Mouse (Mus musculus) left cerebral cortex, adult 11 months (tissue): ENCODE measurements around the gene Gm21885.

ENCODE experiments used
- DNase-seq: peaks from one replicate; pipeline ENCODE4 v3.0.0; 2022; ENCODE audit warnings: low spot score

Gene Gm21885

GRCm38 (mm10) chr11:94269906-94270305, 11.8 kb upstream of the Gm21885 start:
- DNase-seq: no peak

DNA sequence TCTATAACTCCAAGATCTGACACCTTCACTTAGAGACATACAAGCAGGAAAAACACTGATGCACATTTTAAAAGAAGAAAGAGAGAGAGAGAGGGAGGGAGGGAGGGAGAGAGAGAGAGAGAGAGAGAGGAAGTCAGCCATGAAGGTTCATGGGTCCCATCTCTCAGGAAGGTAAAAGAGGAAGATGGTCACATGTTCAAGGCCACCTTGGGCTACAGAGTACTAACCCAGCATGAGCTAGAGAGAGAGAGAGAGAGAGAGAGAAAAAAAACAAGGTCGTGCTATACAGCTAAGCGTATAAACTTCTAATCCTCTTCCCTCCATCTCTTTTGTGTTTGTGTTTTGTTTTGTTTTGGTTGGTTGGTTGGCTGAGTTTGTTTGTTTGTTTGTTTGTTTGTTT, 10.7 kb upstream of the Gm21885 start:
- DNase-seq: no peak

DNA sequence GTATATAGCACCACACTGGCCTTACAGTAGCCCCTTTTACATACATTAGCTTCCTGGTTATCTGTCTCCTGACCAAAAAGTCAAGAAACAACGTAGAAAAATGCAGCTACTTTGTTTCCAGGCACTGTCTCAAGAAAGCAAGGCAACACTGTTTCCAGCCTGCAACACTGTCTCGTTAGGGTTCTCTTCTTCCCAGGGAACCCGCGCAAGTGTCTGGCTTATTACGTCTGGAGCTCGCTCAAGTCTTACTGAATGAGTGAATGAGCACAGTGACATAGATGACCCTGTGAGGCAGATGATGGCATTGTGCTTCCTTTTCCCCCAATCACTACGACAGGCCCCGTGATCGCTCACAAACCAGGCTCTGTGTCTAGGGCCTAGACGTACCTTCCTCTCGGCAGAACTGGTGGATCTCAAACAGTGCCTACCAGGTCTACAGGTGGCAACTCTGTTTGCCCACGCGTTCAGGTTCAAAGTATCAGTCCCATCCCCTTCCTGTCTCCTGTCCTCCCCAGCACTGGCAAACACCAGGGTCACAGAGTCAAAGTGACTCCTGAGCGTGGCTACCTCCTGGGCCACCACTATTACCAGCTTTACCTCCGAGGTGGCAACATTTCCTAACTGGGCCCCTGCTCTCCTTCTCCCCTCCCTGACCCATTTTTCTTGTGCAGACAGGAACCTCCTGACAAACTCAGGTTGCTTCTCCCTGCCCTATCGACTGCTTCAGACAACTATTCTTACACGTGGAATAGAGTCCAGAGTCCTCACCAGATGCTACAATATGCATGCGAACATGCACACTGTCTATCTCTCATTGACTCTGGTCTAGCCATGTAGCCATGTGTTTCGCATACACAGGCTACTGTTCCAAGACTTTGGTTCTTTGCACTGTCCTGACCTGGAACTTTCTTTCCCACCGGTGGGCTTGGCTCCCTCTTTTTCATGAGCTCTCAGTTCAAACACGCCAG, 8.4 kb upstream of the Gm21885 start:
- no peak for DNase-seq

DNA sequence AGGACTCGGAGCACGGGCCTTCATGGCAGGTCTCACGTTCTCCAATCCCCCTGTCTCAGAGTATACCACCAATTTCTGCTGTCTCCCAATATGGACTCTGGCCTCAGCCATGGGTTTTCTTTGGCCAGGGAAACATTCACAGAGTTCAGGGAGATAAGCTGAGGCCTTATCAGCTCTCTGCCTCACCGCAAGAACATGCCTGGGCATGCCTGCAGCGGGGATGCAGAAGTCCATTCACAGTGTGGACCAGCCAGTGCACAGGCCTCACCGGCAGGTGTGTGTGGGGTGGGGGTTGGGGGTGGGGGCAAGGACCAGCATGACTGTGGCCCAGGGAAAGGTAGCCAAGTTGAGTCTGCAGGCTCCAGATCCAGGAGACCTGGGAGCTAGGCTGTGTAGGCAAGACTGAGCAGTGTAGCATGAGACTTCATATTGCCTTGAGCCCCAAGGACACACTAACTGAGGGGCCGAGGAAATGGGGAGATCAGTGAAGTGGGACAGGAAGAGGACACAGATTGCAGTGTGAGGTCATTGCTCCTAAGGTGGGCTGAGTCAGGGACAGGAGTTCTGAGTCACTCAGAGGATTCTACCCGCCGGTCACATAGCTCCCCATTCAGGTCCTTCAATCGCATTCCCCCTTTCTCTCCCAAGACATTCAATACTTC, 7.3 kb upstream of the Gm21885 start:
- DNase-seq: no peak

- DNase-seq: no peak
Measured at GRCm38 (mm10) chr11:94275226-94275625, 6.4 kb upstream of the Gm21885 start.

- DNase-seq: no peak
Measured at GRCm38 (mm10) chr11:94275686-94276085, 6.0 kb upstream of the Gm21885 start.

DNA sequence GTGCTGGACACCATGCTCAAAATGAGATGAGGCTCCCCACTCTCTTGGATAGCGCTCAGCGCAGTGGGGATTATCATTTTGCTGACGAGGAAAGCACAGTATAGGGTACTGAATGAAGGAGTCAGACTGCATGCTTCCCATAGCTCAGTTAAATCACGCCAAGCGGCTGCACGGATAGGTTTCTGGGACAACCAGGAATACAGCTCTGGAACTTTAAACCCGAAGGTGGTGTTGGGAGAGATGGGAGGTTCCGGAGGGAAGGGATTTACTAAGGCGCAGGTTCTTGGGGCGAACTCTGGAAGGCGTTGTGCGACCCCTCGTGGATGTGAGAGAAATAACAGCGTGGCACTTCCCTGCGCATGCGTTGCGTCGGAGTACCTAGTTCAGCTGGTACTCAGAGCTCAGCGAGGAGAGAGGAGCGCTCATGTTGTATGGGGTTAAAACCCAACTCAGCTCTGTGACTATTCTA, 4.8 kb upstream of the Gm21885 start:
- peak; percentile 88 for DNase-seq

DNA sequence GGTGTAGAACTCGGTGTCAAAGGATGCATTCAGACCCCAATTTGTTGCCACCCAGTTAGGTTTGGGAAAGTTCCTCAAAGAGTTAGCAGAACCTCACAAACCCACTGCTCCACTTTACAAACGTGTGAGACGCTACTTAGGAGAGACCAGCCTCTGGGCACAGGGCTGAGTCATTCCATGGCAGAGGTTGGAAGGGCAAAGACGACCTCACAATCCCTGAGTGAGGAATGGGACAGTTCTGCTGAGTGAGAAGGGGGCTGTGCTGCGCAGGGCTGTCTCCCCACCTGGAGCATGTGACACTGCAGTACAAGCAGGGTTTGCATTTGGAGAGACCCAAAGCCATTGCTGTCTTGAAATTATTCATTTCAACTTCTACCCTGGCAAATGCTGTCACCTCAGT, 618 bp downstream of the Gm21885 start:
- DNase-seq: no peak

DNA sequence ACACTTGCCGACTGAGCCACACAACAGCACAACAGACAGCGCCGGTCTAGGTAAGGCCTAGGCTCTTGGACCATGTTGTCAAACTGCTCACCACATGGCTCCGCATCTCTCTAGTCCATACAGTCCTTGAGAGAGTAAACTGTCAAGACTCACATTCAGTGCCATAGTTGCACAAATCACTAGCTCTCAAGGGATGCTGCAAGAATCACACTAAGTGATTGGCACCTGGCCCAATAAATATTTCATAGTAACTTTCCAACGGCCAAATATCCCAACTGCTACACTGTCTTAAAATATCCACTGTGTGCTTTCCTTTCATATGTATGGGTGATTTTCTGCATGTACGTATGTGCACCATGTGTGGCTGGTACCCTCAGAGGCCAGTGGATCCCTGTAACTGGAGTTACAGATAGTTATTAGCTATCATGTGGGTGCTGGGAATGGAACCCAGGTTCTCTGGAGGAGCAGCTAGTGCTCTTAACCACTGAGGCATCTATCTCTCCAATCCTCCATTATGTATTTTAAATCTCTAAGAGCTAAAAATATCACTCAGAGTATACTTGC, 1.9 kb downstream of the Gm21885 start:
- DNase-seq: no peak

DNA sequence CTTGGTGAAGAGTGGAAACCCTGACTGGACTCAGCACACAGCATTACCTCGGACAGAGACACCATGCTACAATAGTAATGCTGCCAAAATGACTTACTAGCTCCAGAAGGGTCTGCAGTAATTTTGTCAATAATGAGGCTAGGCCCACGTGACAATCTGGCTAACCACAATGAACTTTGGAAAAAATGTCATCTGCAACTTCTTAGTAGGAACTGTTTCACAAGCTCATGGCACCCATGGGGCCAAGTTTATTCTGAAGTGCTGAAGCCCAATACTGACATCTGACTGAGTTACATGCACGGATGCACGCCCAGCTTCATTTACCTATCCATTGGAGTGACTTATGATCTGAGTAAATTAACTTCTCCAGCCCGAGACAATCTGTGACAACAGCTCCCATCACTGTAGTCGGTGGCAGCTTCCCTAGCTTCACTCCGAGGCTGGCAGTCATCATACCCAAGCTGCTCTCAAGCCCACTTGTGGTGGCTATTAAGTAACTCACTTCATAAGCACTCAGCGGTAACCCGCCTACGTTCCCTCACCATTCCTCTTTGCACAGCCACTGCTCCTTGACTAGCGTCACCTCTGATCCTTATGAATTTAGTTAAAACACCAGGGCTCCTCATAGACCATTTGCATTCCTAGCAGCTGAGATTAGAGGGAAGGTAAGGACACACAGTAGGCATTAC, 4.4 kb downstream of the Gm21885 start:
- no peak for DNase-seq

- DNase-seq: no peak
Measured at GRCm38 (mm10) chr11:94287105-94287504, 5.4 kb downstream of the Gm21885 start.

DNA sequence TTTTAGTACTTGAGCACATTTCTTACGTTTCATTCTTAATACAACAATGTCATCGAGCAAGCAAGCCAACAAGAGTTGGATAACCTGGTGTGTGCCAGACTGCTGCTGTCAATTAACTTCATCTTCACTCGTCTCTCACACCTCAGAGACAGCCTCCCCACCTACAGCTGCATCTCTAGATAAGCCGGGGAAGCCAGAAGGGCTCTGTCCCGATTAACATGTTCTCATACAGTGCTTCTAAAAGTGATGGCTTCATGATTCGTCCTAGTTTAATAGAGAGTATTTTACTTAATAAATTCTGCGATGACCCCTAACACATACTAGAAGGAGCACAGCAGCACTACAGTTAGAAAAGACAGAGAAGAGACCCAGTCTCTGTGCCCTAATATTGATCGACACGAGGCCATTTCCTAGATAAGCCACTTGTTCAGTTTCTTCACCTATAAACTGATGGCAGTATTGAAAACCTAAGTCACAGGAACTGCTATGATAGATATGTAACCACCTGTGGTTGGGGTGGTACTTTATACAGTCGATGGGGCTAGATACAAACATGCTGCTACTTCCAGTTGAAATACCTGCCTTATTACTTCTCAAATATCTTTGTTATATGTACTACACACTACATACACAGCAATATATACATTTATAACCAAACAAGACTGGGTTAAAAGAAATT, 8.5 kb downstream of the Gm21885 start:
- no peak for DNase-seq

GRCm38 (mm10) chr11:94294996-94295845, 13.5 kb downstream of the Gm21885 start:
- no peak for DNase-seq

GRCm38 (mm10) chr11:94312733-94313132, 31.1 kb downstream of the Gm21885 start:
- DNase-seq: no peak

DNA sequence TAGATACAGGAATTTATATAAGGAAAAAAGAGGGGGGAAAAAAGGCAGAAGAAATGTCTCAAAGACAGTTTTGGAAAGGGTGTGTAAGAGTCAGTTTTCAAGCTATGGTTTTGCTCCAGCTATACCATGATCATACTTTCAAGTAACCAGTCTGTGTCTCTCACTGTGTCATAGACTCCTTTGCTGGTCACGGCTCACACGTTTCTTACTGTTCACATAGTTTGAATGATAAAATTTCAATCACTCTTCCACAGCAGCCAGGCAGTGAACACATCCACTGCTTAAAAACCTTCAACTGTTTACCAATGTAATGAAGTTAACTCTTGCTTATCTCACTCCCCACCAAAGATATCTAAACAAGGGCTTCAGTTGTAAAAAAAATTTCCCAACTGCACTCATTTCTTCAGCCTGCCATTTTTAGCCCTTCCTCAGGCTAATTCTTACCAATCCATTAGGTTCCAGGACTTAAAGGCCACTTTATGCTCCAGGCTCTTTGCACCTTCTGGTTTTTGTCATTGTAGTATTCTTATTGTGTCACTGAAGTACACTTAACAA, 32.5 kb downstream of the Gm21885 start:
- DNase-seq: no peak

DNA sequence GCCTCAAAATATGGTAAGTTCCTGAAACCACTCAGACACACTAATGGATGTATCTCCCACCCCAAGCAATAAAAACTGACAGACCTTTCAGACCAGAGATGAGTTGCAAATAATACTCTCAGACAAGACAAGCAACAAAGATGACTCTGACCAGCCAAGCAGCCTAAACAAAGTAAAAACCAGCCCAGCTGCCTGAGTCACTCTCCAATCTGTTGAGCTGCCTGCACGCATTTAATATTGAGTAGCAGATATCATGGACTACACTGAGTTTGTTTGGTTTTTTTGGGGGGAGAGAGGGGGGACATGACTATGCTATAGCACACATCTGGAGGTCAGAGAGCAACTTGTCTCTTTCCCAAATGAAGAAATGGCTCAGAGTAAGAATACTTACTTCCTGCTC, 33.6 kb downstream of the Gm21885 start:
- DNase-seq: no peak

DNA sequence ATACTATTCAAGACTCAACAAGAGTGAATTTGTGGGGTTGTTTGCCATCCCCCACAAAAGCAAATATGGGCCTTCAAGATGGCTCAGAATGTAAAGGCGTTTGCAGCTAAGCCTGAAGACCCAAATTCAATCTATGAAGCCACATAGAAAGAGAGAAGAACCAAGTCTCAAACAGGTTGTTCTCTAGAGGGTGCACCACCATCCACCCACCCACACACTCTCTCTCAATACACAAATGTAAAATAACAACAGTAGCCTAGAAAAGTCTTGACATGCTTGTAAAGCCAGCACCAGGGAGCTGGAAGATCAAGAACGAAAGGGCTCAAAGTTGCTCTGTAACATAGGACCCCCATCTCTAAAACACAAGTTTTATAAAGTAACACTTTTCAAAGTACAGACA, 34.9 kb downstream of the Gm21885 start:
- DNase-seq: no peak

DNA sequence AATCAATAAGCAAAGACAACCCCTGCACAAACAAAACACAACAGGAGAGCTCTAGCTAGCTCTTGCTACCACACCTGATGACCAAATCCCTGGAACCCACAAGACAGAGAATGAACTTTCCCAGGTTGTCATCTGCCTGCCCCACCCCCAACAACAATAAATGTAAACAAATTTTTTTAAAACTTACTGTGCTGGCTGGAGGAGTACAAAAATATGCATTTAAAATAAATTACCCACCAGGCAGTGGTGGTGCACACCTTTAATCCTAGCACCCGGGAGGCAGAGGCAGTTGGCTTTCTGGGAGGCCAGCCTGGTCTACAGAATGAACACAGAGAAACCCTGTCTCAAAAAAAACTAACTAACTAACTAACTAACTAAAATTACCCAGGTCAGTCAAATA, 35.3 kb downstream of the Gm21885 start:
- DNase-seq: no peak

DNA sequence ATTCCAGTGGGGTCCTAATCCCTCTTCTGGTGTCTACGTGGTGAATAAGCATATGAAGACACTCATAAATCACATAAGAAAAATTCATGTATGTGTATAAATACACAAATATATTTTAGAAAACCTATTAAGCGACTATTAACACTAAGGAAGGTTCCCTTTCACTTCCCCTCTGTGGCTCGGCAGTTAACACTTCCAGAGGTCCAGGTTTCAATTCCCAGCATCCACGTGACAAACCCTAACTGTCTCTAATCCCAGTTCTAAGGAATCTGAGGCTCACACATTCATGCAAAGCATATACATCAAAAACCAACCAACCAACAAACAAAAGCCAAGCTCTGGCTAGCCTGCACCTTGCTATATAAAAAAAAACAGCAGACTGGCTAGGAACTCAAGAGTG, 35.8 kb downstream of the Gm21885 start:
- DNase-seq: no peak

DNA sequence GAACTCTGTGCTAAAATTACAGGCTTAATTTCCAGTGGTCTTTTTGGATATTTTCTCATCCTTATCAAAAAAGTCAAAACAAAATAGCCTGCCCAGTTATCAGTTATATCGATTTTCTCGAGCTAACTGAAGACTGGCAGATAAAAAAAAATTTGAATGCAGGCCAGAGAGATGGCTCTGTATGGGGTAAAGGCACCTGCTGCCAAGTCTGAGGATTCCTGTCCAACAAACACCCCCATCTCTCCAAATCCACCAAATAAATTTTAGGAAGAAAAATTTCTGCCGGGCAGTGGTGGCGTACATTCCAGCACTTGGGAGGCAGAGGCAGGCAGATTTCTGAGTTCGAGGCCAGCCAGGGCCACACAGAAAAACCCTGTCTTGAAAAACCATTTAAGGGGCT, 36.4 kb downstream of the Gm21885 start:
- no peak for DNase-seq
